Mouse (Mus musculus) midbrain, embryonic 16.5 days (tissue): ENCODE results near the gene Itgb3bp. TPM values are rescaled to one million over a fixed set of nuclear protein-coding genes. Genes with fewer than 3 reads are reported as not detected.

Source experiments
- ATAC-seq: fragments of 200-750 bp; cut with Nextera tagmentation; 2 replicates; pipeline ENCODE4 v1.8.0; 2017; ENCODE audit warnings: moderate TSS enrichment
- H3K27ac ChIP-seq: fragments of 300-500 bp; sonication (generic); 2 replicates; pipeline ENCODE4 v1.5.1; 2014; ENCODE audit warnings: mild to moderate bottlenecking, low read length, mixed read lengths
- H3K27me3 ChIP-seq: fragments of 300-500 bp; sonication (generic); 2 replicates; pipeline ENCODE4 v1.6.1; 2014; ENCODE audit warnings: low read depth, low read length, mixed read lengths; ENCODE audit not compliant: control insufficient read depth, insufficient read depth
- H3K36me3 ChIP-seq: fragments of 300-500 bp; sonication (generic); 2 replicates; pipeline ENCODE4 v1.6.1; 2014; ENCODE audit warnings: mild to moderate bottlenecking, low read length, moderate library complexity, mixed read lengths; ENCODE audit not compliant: control insufficient read depth, insufficient read depth
- H3K4me1 ChIP-seq: fragments of 300-500 bp; sonication (generic); 2 replicates; pipeline ENCODE4 v1.6.1; 2014; ENCODE audit warnings: mild to moderate bottlenecking, low read length, mixed read lengths; ENCODE audit not compliant: control insufficient read depth, insufficient read depth
- H3K4me2 ChIP-seq: fragments of 300-500 bp; sonication (generic); 2 replicates; pipeline ENCODE4 v1.6.1; 2014; ENCODE audit warnings: mild to moderate bottlenecking, low read length, mixed read lengths
- H3K4me3 ChIP-seq: fragments of 300-500 bp; sonication (generic); 2 replicates; pipeline ENCODE4 v1.5.1; 2014; ENCODE audit warnings: low read depth, mild to moderate bottlenecking, low read length, moderate library complexity, mixed read lengths
- H3K9ac ChIP-seq: fragments of 300-500 bp; sonication (generic); 2 replicates; pipeline ENCODE4 v1.6.1; 2014; ENCODE audit warnings: low read depth, low read length, mixed read lengths
- H3K9me3 ChIP-seq: fragments of 300-500 bp; sonication (generic); replicated peaks from 2 replicates; pipeline ENCODE4 v1.6.1; 2014; ENCODE audit warnings: mild to moderate bottlenecking, low read length, mixed read lengths; ENCODE audit not compliant: control insufficient read depth, poor library complexity, severe bottlenecking
- WGBS: fragments of 180-500 bp; shearing (Covaris S2); extraction: QIAGEN DNeasy Blood & Tissue Kit; methylation state at CpG from one replicate; pipeline ENCODE4 v1.1.7; 2014; 5-methylcytosine and 5-hydroxymethylcytosine counted together
- polyA plus RNA-seq: library from polyadenylated mRNA; unstranded; fragments of >200 nt; fragmentation: Nextera tagmentation; extraction: Ambion mirVana; gene quantifications from 2 replicates; pipeline ENCODE4 v1.2.1, GENCODE M21; 2015

Gene Itgb3bp
- polyA plus RNA-seq, 1 experiment from 2014 or later: 12.4 TPM

- no peaks in the 10 kb centered on the region for H3K27me3 ChIP-seq
- H3K36me3 ChIP-seq: no peaks in the 10 kb centered on the region; the same call in 1 of the 2 replicates
- no peak overlapping the region for H3K9ac ChIP-seq
- H3K4me1 ChIP-seq: no peaks in the 10 kb centered on the region
- no peak overlapping the region for H3K4me2 ChIP-seq
- 77% methylated on average over 10 of the region's 10 CpGs for WGBS
- no peaks in the 10 kb centered on the region for H3K9me3 ChIP-seq
- ATAC-seq: no peak
- H3K4me3 ChIP-seq: no peak overlapping the region
- H3K27ac ChIP-seq: no peak overlapping the region
These were observed 12.2 kb upstream of the Itgb3bp start for GRCm38 (mm10) chr4:99941655-99942414.

- ATAC-seq: no peak
- 47% methylated on average over 16 of the region's 16 CpGs for WGBS
These were observed 10.3 kb upstream of the Itgb3bp start for GRCm38 (mm10) chr4:99939711-99940505.

GRCm38 (mm10) chr4:99936278-99936677, 6.7 kb upstream of the Itgb3bp start:
- 96% methylated on average over 5 of the region's 5 CpGs for WGBS

More at GRCm38 (mm10) chr4:99939711-99940505, 10.3 kb upstream of the Itgb3bp start:
- Histone ChIP-seq H3K9ac (no peak overlapping the region), H3K4me3 (no peak overlapping the region), H3K27ac (no peak overlapping the region), H3K36me3 (no peaks in the 10 kb centered on the region; the same call in 1 of the 2 replicates), H3K9me3 (no peaks in the 10 kb centered on the region), H3K4me1 (no peaks in the 10 kb centered on the region), H3K4me2 (no peak overlapping the region), H3K27me3 (no peaks in the 10 kb centered on the region)

GRCm38 (mm10) chr4:99934859-99935258, 5.2 kb upstream of the Itgb3bp start:
- Histone ChIP-seq H3K9me3 (no peaks in the 10 kb centered on the region), H3K4me3 (no peak overlapping the region), H3K4me1 (peaks cover 10% of the 10 kb centered on the region; the same call in 1 of the 2 replicates), H3K27me3 (no peaks in the 10 kb centered on the region), H3K36me3 (no peaks in the 10 kb centered on the region; the same call in 1 of the 2 replicates), H3K9ac (no peak overlapping the region), H3K4me2 (no peak overlapping the region), H3K27ac (no peak overlapping the region)
- WGBS: 93% methylated on average over 7 of the region's 7 CpGs
- ATAC-seq: no peak

More at GRCm38 (mm10) chr4:99936278-99936677, 6.7 kb upstream of the Itgb3bp start:
- H3K36me3 ChIP-seq: no peaks in the 10 kb centered on the region; the same call in 1 of the 2 replicates
- H3K27ac ChIP-seq: no peak overlapping the region
- no peaks in the 10 kb centered on the region for H3K27me3 ChIP-seq
- no peak overlapping the region for H3K4me3 ChIP-seq
- peaks cover 4% of the 10 kb centered on the region; the same call in 1 of the 2 replicates for H3K4me1 ChIP-seq
- no peak for ATAC-seq
- no peak overlapping the region for H3K9ac ChIP-seq
- no peak overlapping the region for H3K4me2 ChIP-seq
- no peaks in the 10 kb centered on the region for H3K9me3 ChIP-seq

- Histone ChIP-seq H3K9ac (no peak overlapping the region), H3K9me3 (no peaks in the 10 kb centered on the region), H3K27me3 (no peaks in the 10 kb centered on the region), H3K4me1 (peaks cover 10% of the 10 kb centered on the region; the same call in 1 of the 2 replicates), H3K4me2 (no peak overlapping the region), H3K4me3 (no peak overlapping the region), H3K27ac (no peak overlapping the region), H3K36me3 (no peaks in the 10 kb centered on the region)
- no peak for ATAC-seq
- 86% methylated on average over 4 of the region's 4 CpGs for WGBS
These were observed 2.2 kb upstream of the Itgb3bp start for GRCm38 (mm10) chr4:99931807-99932206.

GRCm38 (mm10) chr4:99931240-99931580, 1.6 kb upstream of the Itgb3bp start:
- ATAC-seq: no peak
- Histone ChIP-seq H3K9me3 (no peaks in the 10 kb centered on the region), H3K4me2 (peak overlapping the region; percentile 91), H3K36me3 (no peaks in the 10 kb centered on the region), H3K4me3 (no peak overlapping the region), H3K4me1 (peaks cover 10% of the 10 kb centered on the region; the same call in 1 of the 2 replicates), H3K27ac (no peak overlapping the region), H3K9ac (no peak overlapping the region), H3K27me3 (no peaks in the 10 kb centered on the region)
- WGBS: 67% methylated on average over 11 of the region's 11 CpGs

- Histone ChIP-seq H3K4me1 (peaks cover 10% of the 10 kb centered on the region; the same call in 1 of the 2 replicates), H3K9me3 (no peaks in the 10 kb centered on the region), H3K4me2 (peak overlapping the region; percentile 91), H3K4me3 (peak overlapping the region; percentile 73), H3K27ac (no peak overlapping the region), H3K36me3 (no peaks in the 10 kb centered on the region), H3K9ac (0 out of 2 replicates have a peak overlapping the region, but pooled peaks have one; percentile 5), H3K27me3 (no peaks in the 10 kb centered on the region)
- 49% methylated on average over 10 of the region's 10 CpGs for WGBS
- ATAC-seq: no peak
These were observed 1.1 kb upstream of the Itgb3bp start for GRCm38 (mm10) chr4:99930518-99931239.

GRCm38 (mm10) chr4:99929149-99929612, 432 bp downstream of the Itgb3bp start, which contains the start of gene Pgm1:
TSS of gene Pgm1 (plus strand) at chr4:99929414.
- Histone ChIP-seq H3K9me3 (no peaks in the 10 kb centered on the region), H3K27me3 (no peaks in the 10 kb centered on the region), H3K9ac (peak within 1 kb of the TSS; percentile 90), H3K27ac (peak within 1 kb of the TSS; percentile 93), H3K4me1 (peaks cover 10% of the 10 kb centered on the region; the same call in 1 of the 2 replicates), H3K4me3 (peak within 1 kb of the TSS; percentile 73), H3K4me2 (peak within 1 kb of the TSS; percentile 91), H3K36me3 (no peaks in the 10 kb centered on the region)
- peak; percentile 92 for ATAC-seq
- WGBS: 4% methylated on average over 23 of the region's 23 CpGs
